Mouse (Mus musculus) myocyte (in vitro differentiated cells): ENCODE measurements at regions not wholly inside any gene's neighbourhood (a gene's known extent, or its start where the extent isn't known, plus 50 kb on each side); places are given as distances from the start of the nearest gene placed in this dataset.

Experiments
- H3K27me3 ChIP-seq: one replicate; pipeline ENCODE4 v1.6.1; 2011; ENCODE audit not compliant: control insufficient read depth, insufficient read depth, insufficient read length
- H3K36me3 ChIP-seq: one replicate; pipeline ENCODE4 v1.6.1; 2011; ENCODE audit not compliant: control insufficient read depth, insufficient read depth
- H3K4me2 ChIP-seq: one replicate; pipeline ENCODE4 v1.6.1; 2011; ENCODE audit warnings: low read depth, control low read depth
- H3K4me3 ChIP-seq: one replicate; pipeline ENCODE4 v1.5.1; 2011; ENCODE audit warnings: mild to moderate bottlenecking, control low read depth, moderate library complexity
- H3K79me2 ChIP-seq: one replicate; pipeline ENCODE4 v1.6.1; 2011; ENCODE audit not compliant: control insufficient read depth, insufficient read depth
- H3ac ChIP-seq: one replicate; pipeline ENCODE4 v1.6.1; 2011; ENCODE audit not compliant: control insufficient read depth, insufficient read length
- CEBPB ChIP-seq: IDR thresholded peaks from 2 replicates; pipeline ENCODE4 v1.6.1; 2011; ENCODE audit warnings: mild to moderate bottlenecking, moderate library complexity; ENCODE audit not compliant: poor library complexity, insufficient read depth, severe bottlenecking
- E2F4 ChIP-seq: IDR thresholded peaks from one replicate; pipeline ENCODE4 v1.6.1; 2011; ENCODE audit warnings: mild to moderate bottlenecking, control low read depth, moderate library complexity; ENCODE audit not compliant: insufficient read depth
- MAX ChIP-seq: IDR thresholded peaks from one replicate; pipeline ENCODE4 v1.6.1; 2011; ENCODE audit warnings: low read depth, mild to moderate bottlenecking, control low read depth
- MYOD1 ChIP-seq, 3 experiments: IDR thresholded peaks; one replicate each; pipeline ENCODE4 v1.6.1; 2011; ENCODE audit warnings: control low read depth in 2 of 3, low read depth in 2 of 3, mild to moderate bottlenecking in 2 of 3, moderate library complexity in 1 of 3; ENCODE audit not compliant: insufficient read length in 2 of 3, control insufficient read depth in 1 of 3
- MYOG ChIP-seq, 3 experiments: IDR thresholded peaks; one replicate each; pipeline ENCODE4 v1.6.1; 2011; ENCODE audit warnings: control low read depth in 2 of 3, low read depth in 2 of 3, mild to moderate bottlenecking in 2 of 3; ENCODE audit not compliant: insufficient read length in 2 of 3, control insufficient read depth in 1 of 3, insufficient read depth in 1 of 3
- POLR2A ChIP-seq: IDR thresholded peaks from one replicate; pipeline ENCODE4 v1.6.1; 2011; ENCODE audit warnings: low read depth, mild to moderate bottlenecking, control low read depth, moderate library complexity; ENCODE audit not compliant: insufficient read length
- POLR2AphosphoS2 ChIP-seq: IDR thresholded peaks from one replicate; pipeline ENCODE4 v1.6.1; 2011; ENCODE audit warnings: low read depth, control low read depth; ENCODE audit not compliant: insufficient read length
- REST ChIP-seq: IDR thresholded peaks from one replicate; pipeline ENCODE4 v1.6.1; 2011; ENCODE audit warnings: mild to moderate bottlenecking, control low read depth, moderate library complexity; ENCODE audit not compliant: insufficient read depth, insufficient read length
- SRF ChIP-seq: IDR thresholded peaks from one replicate; pipeline ENCODE4 v1.6.1; 2011; ENCODE audit warnings: low read depth; ENCODE audit not compliant: control insufficient read depth, insufficient read length
- TCF12 ChIP-seq: IDR thresholded peaks from one replicate; pipeline ENCODE4 v1.6.1; 2011; ENCODE audit warnings: mild to moderate bottlenecking, control low read depth; ENCODE audit not compliant: poor library complexity, insufficient read depth, severe bottlenecking
- TCF3 ChIP-seq: IDR thresholded peaks from one replicate; pipeline ENCODE4 v1.6.1; 2011; ENCODE audit warnings: low read depth, control low read depth; ENCODE audit not compliant: insufficient read length
- USF1 ChIP-seq: IDR thresholded peaks from one replicate; pipeline ENCODE4 v1.6.1; 2011; ENCODE audit warnings: low read depth, mild to moderate bottlenecking, control low read depth, moderate library complexity

- Histone ChIP-seq H3K27me3 (no peaks in the 10 kb centered on the region), H3K4me3 (no peak overlapping the region), H3K79me2 (no peaks in the 10 kb centered on the region), H3ac (no peak overlapping the region), H3K4me2 (no peak overlapping the region), H3K36me3 (no peaks in the 10 kb centered on the region)
- TF ChIP-seq POLR2A (no peak), SRF (no peak), POLR2AphosphoS2 (no peak), MYOD1 (IDR thresholded peaks at IDR 0.05; ENCODE audit: control insufficient read depth in 1 of 3, insufficient read length in 2 of 3, low read depth in 2 of 3) (no peak), E2F4 (no peak), USF1 (no peak), MYOG (IDR thresholded peaks at IDR 0.05; ENCODE audit: control insufficient read depth in 1 of 3, insufficient read depth in 1 of 3, insufficient read length in 2 of 3, low read depth in 2 of 3) (no peak), CEBPB (no peak), TCF12 (no peak), MAX (no peak), REST (no peak), TCF3 (no peak)
These were observed 351.9 kb upstream of the Npvf start for GRCm38 (mm10) chr6:51006074-51006591.

- no peak overlapping the region for H3K4me2 ChIP-seq
- H3ac ChIP-seq = no peak overlapping the region
- TF ChIP-seq REST (no peak), TCF12 (no peak), SRF (no peak), MYOD1 (IDR thresholded peaks at IDR 0.05; ENCODE audit: control insufficient read depth in 1 of 3, insufficient read length in 2 of 3, low read depth in 2 of 3) (no peak), POLR2A (no peak), USF1 (no peak), E2F4 (no peak), MAX (no peak), TCF3 (no peak), CEBPB (no peak), POLR2AphosphoS2 (no peak), MYOG (IDR thresholded peaks at IDR 0.05; ENCODE audit: control insufficient read depth in 1 of 3, insufficient read depth in 1 of 3, insufficient read length in 2 of 3, low read depth in 2 of 3) (no peak)
- H3K79me2 ChIP-seq = no peaks in the 10 kb centered on the region
- H3K36me3 ChIP-seq = no peaks in the 10 kb centered on the region
- H3K27me3 ChIP-seq = peaks cover 22% of the 10 kb centered on the region
- H3K4me3 ChIP-seq = no peak overlapping the region
These were observed 355.5 kb upstream of the Npvf start for GRCm38 (mm10) chr6:51009526-51010340.

- no peak overlapping the region for H3K4me2 ChIP-seq
- no peak overlapping the region for H3K4me3 ChIP-seq
- H3K79me2 ChIP-seq = no peaks in the 10 kb centered on the region
- no peaks in the 10 kb centered on the region for H3K36me3 ChIP-seq
- H3ac ChIP-seq = no peak overlapping the region
- TF ChIP-seq MYOD1 (IDR thresholded peaks at IDR 0.05; ENCODE audit: control insufficient read depth in 1 of 3, insufficient read length in 2 of 3, low read depth in 2 of 3) (no peak), REST (no peak), SRF (no peak), TCF3 (no peak), USF1 (no peak), E2F4 (no peak), TCF12 (no peak), MAX (no peak), CEBPB (no peak), POLR2AphosphoS2 (no peak), MYOG (IDR thresholded peaks at IDR 0.05; ENCODE audit: control insufficient read depth in 1 of 3, insufficient read depth in 1 of 3, insufficient read length in 2 of 3, low read depth in 2 of 3) (no peak), POLR2A (no peak)
- H3K27me3 ChIP-seq = peaks cover 22% of the 10 kb centered on the region
These were observed 356.3 kb upstream of the Npvf start for GRCm38 (mm10) chr6:51010536-51010935.

- peaks cover 22% of the 10 kb centered on the region for H3K27me3 ChIP-seq
- H3K4me3 ChIP-seq = no peak overlapping the region
- H3K79me2 ChIP-seq = no peaks in the 10 kb centered on the region
- TF ChIP-seq MYOG (IDR thresholded peaks at IDR 0.05; ENCODE audit: control insufficient read depth in 1 of 3, insufficient read depth in 1 of 3, insufficient read length in 2 of 3, low read depth in 2 of 3) (no peak), MAX (no peak), SRF (no peak), MYOD1 (IDR thresholded peaks at IDR 0.05; ENCODE audit: control insufficient read depth in 1 of 3, insufficient read length in 2 of 3, low read depth in 2 of 3) (no peak), TCF3 (no peak), CEBPB (no peak), POLR2AphosphoS2 (no peak)
- no peak overlapping the region for H3ac ChIP-seq
- no peaks in the 10 kb centered on the region for H3K36me3 ChIP-seq
- H3K4me2 ChIP-seq = no peak overlapping the region
These were observed 358.0 kb upstream of the Npvf start for GRCm38 (mm10) chr6:51012086-51012830.
